12 mouse cellular contexts compared by ENCODE assay signal in genomic region chr3:39209382-39210165, GRCm38 (mm10).
DNase-seq lines count a peak whose midpoint lies in the region; ATAC-seq and TF ChIP-seq lines count a peak whose summit lies in the region.
"Had no signal": no experiment of that assay in that cellular context is flagged by ENCODE, and none has a peak within 500 bp of the region (broad histone marks: within the 10 kb centered on the region; RNA-seq: fewer than 3 reads in every experiment).

No protein-coding gene starts in this region.

- no peak overlapping the region for H3K4me2 ChIP-seq in midbrain, embryonic 16.5 days (ENCODE audit: low read length)
- H3K4me2 ChIP-seq: heart, embryonic 15.5 days; lung, embryonic 14.5 days had no signal

- WGBS in midbrain, embryonic 16.5 days, result 65% methylated on average over 8 of the region's 8 CpGs
- WGBS in kidney, adult 2 months, result 83% methylated on average over 8 of the region's 8 CpGs

- no peak for TF ChIP-seq POLR2A in kidney, adult 2 months (IDR thresholded peaks at IDR 0.05; ENCODE audit: low read depth, low read length)

- H3K27ac ChIP-seq in midbrain, embryonic 16.5 days (ENCODE audit: low read length), result no peak overlapping the region
- no peak overlapping the region for H3K27ac ChIP-seq in kidney, adult 2 months (ENCODE audit: insufficient read depth, low read depth, low read length)
- H3K27ac ChIP-seq: gastrocnemius, adult 2 months; heart, embryonic 15.5 days had no signal

- TF ChIP-seq CTCF in kidney, adult 2 months (conservative IDR thresholded peaks at IDR 0.05; ENCODE audit: insufficient read depth, insufficient read length, low read depth, low read length), result no peak

- no peak overlapping the region for H3K4me3 ChIP-seq in midbrain, embryonic 16.5 days (ENCODE audit: low read depth, low read length)
- no peak overlapping the region for H3K4me3 ChIP-seq in kidney, adult 2 months (ENCODE audit: insufficient read depth, low read depth, low read length)
- H3K4me3 ChIP-seq: gastrocnemius, adult 2 months; heart, embryonic 15.5 days had no signal

- peak; percentile 1 for DNase-seq in cerebellum, adult 9-10 months
- DNase-seq in cerebellum, adult 9-11 months, result no peak
- peak; percentile 15 for DNase-seq in retina, postnatal 1 day
- DNase-seq in retina, embryonic 14.5 days (ENCODE audit: low spot score), result no peak
- no peak for DNase-seq in embryo, embryonic 10 days (ENCODE audit: low spot score)
- no peak for DNase-seq in kidney, adult 9 months
- DNase-seq in kidney, adult 2 months, result no peak
- DNase-seq: gastrocnemius, adult 2 months; kidney, adult 18-20 months; lung, embryonic 14.5 days had no signal

- H3K4me1 ChIP-seq in midbrain, embryonic 16.5 days (ENCODE audit: control insufficient read depth, insufficient read depth, low read length), result no peaks in the 10 kb centered on the region
- no peaks in the 10 kb centered on the region for H3K4me1 ChIP-seq in kidney, adult 2 months (ENCODE audit: control insufficient read depth, insufficient read depth, low read length)

- H3K9me3 ChIP-seq in midbrain, embryonic 16.5 days (replicated peaks; ENCODE audit: control insufficient read depth, low read length, poor library complexity, severe bottlenecking), result no peaks in the 10 kb centered on the region; the same call in 1 of the 2 replicates
- H3K9me3 ChIP-seq: heart, embryonic 15.5 days had no signal

- ATAC-seq in midbrain, embryonic 16.5 days, result peak; percentile 67; the same call in 1 of the 2 replicates

- no peaks in the 10 kb centered on the region for H3K27me3 ChIP-seq in midbrain, embryonic 16.5 days (ENCODE audit: control insufficient read depth, insufficient read depth, low read depth, low read length)
- H3K27me3 ChIP-seq in kidney, adult 2 months (replicated peaks; ENCODE audit: control insufficient read depth, insufficient read depth, low read length), result no peaks in the 10 kb centered on the region
- H3K27me3 ChIP-seq: heart, embryonic 15.5 days had no signal

- no peaks in the 10 kb centered on the region for H3K36me3 ChIP-seq in midbrain, embryonic 16.5 days (ENCODE audit: control insufficient read depth, insufficient read depth, low read length)
- no peaks in the 10 kb centered on the region for H3K36me3 ChIP-seq in kidney, adult 2 months (ENCODE audit: control insufficient read depth, insufficient read depth, low read length)
- H3K36me3 ChIP-seq: heart, embryonic 15.5 days had no signal

- no peak overlapping the region for H3K9ac ChIP-seq in midbrain, embryonic 16.5 days (ENCODE audit: low read depth, low read length)
- H3K9ac ChIP-seq: heart, embryonic 15.5 days; lung, embryonic 14.5 days had no signal

Comparison
In these comparisons a context has a peak if more than half of its experiments do, and no peak if none do; other contexts are left out.
1. DNase-seq: peak in cerebellum, adult 9-10 months (single experiment) and retina, postnatal 1 day (single experiment); none in cerebellum, adult 9-11 months (single experiment), retina, embryonic 14.5 days (single experiment), embryo, embryonic 10 days (single experiment), kidney, adult 9 months (single experiment) and kidney, adult 2 months (single experiment).